ENCODE assay signal across 9 mouse cellular contexts in genomic region chr8:71668220-71668975, GRCm38 (mm10). TPM values are rescaled to one million over a fixed set of nuclear protein-coding genes. Genes with fewer than 3 reads are reported as not detected.
A peak's percentile ranks its signal among the peaks of the same experiment; 100 is the strongest.
DNase-seq lines count a peak whose midpoint lies in the region; ATAC-seq and TF ChIP-seq lines count a peak whose summit lies in the region.
"Had no signal": no experiment of that assay in that cellular context is flagged by ENCODE, and none has a peak within 500 bp of the region (broad histone marks: within the 10 kb centered on the region; RNA-seq: fewer than 3 reads in every experiment).

No protein-coding gene starts in this region.

- peak overlapping the region; percentile 46 for H3K9ac ChIP-seq in forebrain, embryonic 16.5 days (replicated peaks; ENCODE audit: low read depth, low read length)
- H3K9ac ChIP-seq in intestine, postnatal 0 days (ENCODE audit: low read depth, low read length) = no peak overlapping the region
- 0 out of 2 replicates have a peak overlapping the region, but pooled peaks have one; percentile 0 for H3K9ac ChIP-seq in midbrain, embryonic 12.5 days (replicated peaks)

- intact Hi-C loops in left cerebral cortex, postnatal 4 days (cut with DNase I) = loop anchor here (10.0 kb wide), 1 partner anchor 104 kb away; the partner anchor contains the start of genes Nxnl1 and Slc27a1

- H3K4me3 ChIP-seq in forebrain, embryonic 16.5 days (replicated peaks; ENCODE audit: low read length) = 0 out of 2 replicates have a peak overlapping the region, but pooled peaks have one; percentile 2
- no peak overlapping the region for H3K4me3 ChIP-seq in intestine, postnatal 0 days (ENCODE audit: low read depth, low read length)
- H3K4me3 ChIP-seq in midbrain, embryonic 12.5 days = peak overlapping the region; percentile 13; the same call in 1 of the 2 replicates
- H3K4me3 ChIP-seq: erythroblast, embryonic 14.5 days had no signal

- no peaks in the 10 kb centered on the region for H3K9me3 ChIP-seq in forebrain, embryonic 16.5 days (ENCODE audit: control insufficient read depth, low read length)
- no peaks in the 10 kb centered on the region for H3K9me3 ChIP-seq in intestine, postnatal 0 days (ENCODE audit: control insufficient read depth)
- H3K9me3 ChIP-seq in midbrain, embryonic 12.5 days = no peaks in the 10 kb centered on the region

- no peak overlapping the region for H3K27ac ChIP-seq in forebrain, embryonic 16.5 days (ENCODE audit: low read length)
- no peak overlapping the region for H3K27ac ChIP-seq in intestine, postnatal 0 days (ENCODE audit: low read depth, low read length)
- H3K27ac ChIP-seq in midbrain, embryonic 12.5 days (replicated peaks) = peak overlapping the region; percentile 0; the same call in 1 of the 2 replicates

- peak; percentile 27 to 56 for DNase-seq in left cerebral cortex, adult 18-20 months (ENCODE audit: low spot score in 2 of 2)
- no peak for DNase-seq in left cerebral cortex, postnatal 4 days
- peak; percentile 41 for DNase-seq in Muller cell, postnatal 12 days (ENCODE audit: inconsistent ontology term)
- DNase-seq in urinary bladder, adult 2 months (ENCODE audit: low spot score) = no peak
- no peak for DNase-seq in layer of hippocampus, postnatal 36 days

- no peak for ATAC-seq in forebrain, embryonic 16.5 days
- ATAC-seq in intestine, postnatal 0 days = no peak
- no peak for ATAC-seq in midbrain, embryonic 12.5 days (ENCODE audit: low FRiP score, low read depth)

- H3K4me2 ChIP-seq in forebrain, embryonic 16.5 days (ENCODE audit: low read length) = peak overlapping the region; percentile 29
- peak overlapping the region; percentile 37; the same call in 1 of the 2 replicates for H3K4me2 ChIP-seq in intestine, postnatal 0 days (replicated peaks; ENCODE audit: low read depth)
- H3K4me2 ChIP-seq in midbrain, embryonic 12.5 days (replicated peaks) = peak overlapping the region; percentile 32

- H3K27me3 ChIP-seq in forebrain, embryonic 16.5 days (replicated peaks; ENCODE audit: control insufficient read depth, insufficient read depth, low read length) = no peaks in the 10 kb centered on the region
- peaks cover 31% of the 10 kb centered on the region for H3K27me3 ChIP-seq in intestine, postnatal 0 days (replicated peaks; ENCODE audit: control insufficient read depth, insufficient read depth, low read length)
- H3K27me3 ChIP-seq in midbrain, embryonic 12.5 days = peaks cover 66% of the 10 kb centered on the region

- no peak for TF ChIP-seq CTCF in intestine, postnatal 0 days (IDR thresholded peaks at IDR 0.05; ENCODE audit: low read depth)

- 6% methylated on average over 21 of the region's 21 CpGs for WGBS in forebrain, embryonic 16.5 days
- WGBS in intestine, postnatal 0 days = 2% methylated on average over 21 of the region's 21 CpGs
- 5% methylated on average over 21 of the region's 21 CpGs for WGBS in midbrain, embryonic 12.5 days

- H3K36me3 ChIP-seq in forebrain, embryonic 16.5 days (ENCODE audit: control insufficient read depth, insufficient read depth) = peaks cover under 1% of the 10 kb centered on the region; the same call in 1 of the 2 replicates
- H3K36me3 ChIP-seq in intestine, postnatal 0 days (ENCODE audit: control insufficient read depth, insufficient read depth) = no peaks in the 10 kb centered on the region
- H3K36me3 ChIP-seq in midbrain, embryonic 12.5 days = no peaks in the 10 kb centered on the region

- peaks cover 49% of the 10 kb centered on the region for H3K4me1 ChIP-seq in forebrain, embryonic 16.5 days (replicated peaks; ENCODE audit: control insufficient read depth, insufficient read depth, low read length)
- H3K4me1 ChIP-seq in intestine, postnatal 0 days (replicated peaks; ENCODE audit: control insufficient read depth, insufficient read depth, low read length) = 0 out of 2 replicates have a peak, but pooled peaks cover 6% of the 10 kb centered on the region
- peaks cover 45% of the 10 kb centered on the region for H3K4me1 ChIP-seq in midbrain, embryonic 12.5 days

RNA-seq across cellular contexts. Expression of gene Unc13a, which starts 3.2 kb away (rescaled TPM):
- total RNA-seq in left cerebral cortex, adult 18-20 months (2021) = 100 to 1,000 TPM; 267 to 296 TPM
- total RNA-seq in left cerebral cortex, postnatal 4 days (2021) = 100 to 1,000 TPM; 204 to 221 TPM
- 23.1 and 33.6 TPM in 2 replicates for polyA plus RNA-seq in forebrain, embryonic 16.5 days (2015; fragmentation: Nextera tagmentation; extraction: Ambion mirVana)
- 0.60 and 0.72 TPM in 2 replicates for polyA plus RNA-seq in intestine, postnatal 0 days (2015; fragmentation: Nextera tagmentation; extraction: Ambion mirVana)
- 12.8 and 16.9 TPM in 2 replicates for polyA plus RNA-seq in midbrain, embryonic 12.5 days (2016; fragmentation: Nextera tagmentation; extraction: Ambion mirVana)
- polyA plus RNA-seq in urinary bladder, adult 2 months (2012; rRNA removed) = 0.44 and 0.47 TPM in 2 replicates
- total RNA-seq in layer of hippocampus, postnatal 36 days (2021) = 100 to 1,000 TPM; 268 to 288 TPM

RNA-seq across cellular contexts. Expression of gene Jak3, which starts 7.7 kb away (rescaled TPM):
- 1 to 10 TPM; 4.8 to 5.0 TPM for total RNA-seq in left cerebral cortex, adult 18-20 months (2021)
- total RNA-seq in left cerebral cortex, postnatal 4 days (2021) = 1 to 10 TPM; 4.5 to 5.5 TPM
- polyA plus RNA-seq in forebrain, embryonic 16.5 days (2015; fragmentation: Nextera tagmentation; extraction: Ambion mirVana) = 3.4 and 4.1 TPM in 2 replicates
- 5.7 and 6.8 TPM in 2 replicates for polyA plus RNA-seq in intestine, postnatal 0 days (2015; fragmentation: Nextera tagmentation; extraction: Ambion mirVana)
- 3.3 and 3.4 TPM in 2 replicates for polyA plus RNA-seq in midbrain, embryonic 12.5 days (2016; fragmentation: Nextera tagmentation; extraction: Ambion mirVana)
- polyA plus RNA-seq in urinary bladder, adult 2 months (2012; rRNA removed) = 14.9 and 17.1 TPM in 2 replicates
- 1 to 10 TPM; 5.2 TPM for total RNA-seq in layer of hippocampus, postnatal 36 days (2021)

RNA-seq across cellular contexts. Expression of gene Insl3, which starts 20.6 kb away (rescaled TPM):
- total RNA-seq in left cerebral cortex, adult 18-20 months (2021) = under 1 TPM in 1 of 2 experiments, not detected in 1; 0.63 TPM
- total RNA-seq in left cerebral cortex, postnatal 4 days (2021) = 1 to 10 TPM in 1 of 2 experiments, under 1 TPM in 1; 0.70 to 1.6 TPM
- not detected in 2 replicates for polyA plus RNA-seq in forebrain, embryonic 16.5 days (2015; fragmentation: Nextera tagmentation; extraction: Ambion mirVana)
- polyA plus RNA-seq in intestine, postnatal 0 days (2015; fragmentation: Nextera tagmentation; extraction: Ambion mirVana) = 2.5 and 3.0 TPM in 2 replicates
- not detected in 2 replicates for polyA plus RNA-seq in midbrain, embryonic 12.5 days (2016; fragmentation: Nextera tagmentation; extraction: Ambion mirVana)
- polyA plus RNA-seq in urinary bladder, adult 2 months (2012; rRNA removed) = 7.7 and 11.7 TPM in 2 replicates
- total RNA-seq in layer of hippocampus, postnatal 36 days (2021) = 1 to 10 TPM in 1 of 2 experiments, not detected in 1; 3.6 TPM

RNA-seq across cellular contexts. Expression of gene B3gnt3, which starts 33.2 kb away (rescaled TPM):
- 1 to 10 TPM in 1 of 2 experiments, under 1 TPM in 1; 0.82 to 1.1 TPM for total RNA-seq in left cerebral cortex, adult 18-20 months (2021)
- total RNA-seq in left cerebral cortex, postnatal 4 days (2021) = under 1 TPM; 0.22 to 0.36 TPM
- 0.58 and 0.68 TPM in 2 replicates for polyA plus RNA-seq in forebrain, embryonic 16.5 days (2015; fragmentation: Nextera tagmentation; extraction: Ambion mirVana)
- 30.5 and 33.5 TPM in 2 replicates for polyA plus RNA-seq in intestine, postnatal 0 days (2015; fragmentation: Nextera tagmentation; extraction: Ambion mirVana)
- 0.55 and 0.66 TPM in 2 replicates for polyA plus RNA-seq in midbrain, embryonic 12.5 days (2016; fragmentation: Nextera tagmentation; extraction: Ambion mirVana)
- 4.8 and 7.4 TPM in 2 replicates for polyA plus RNA-seq in urinary bladder, adult 2 months (2012; rRNA removed)
- under 1 TPM; 0.40 to 0.91 TPM for total RNA-seq in layer of hippocampus, postnatal 36 days (2021)

RNA-seq across cellular contexts. Expression of gene Fcho1, which starts 57.1 kb away (rescaled TPM):
- 100 to 1,000 TPM; 155 to 167 TPM for total RNA-seq in left cerebral cortex, adult 18-20 months (2021)
- 100 to 1,000 TPM; 153 to 162 TPM for total RNA-seq in left cerebral cortex, postnatal 4 days (2021)
- polyA plus RNA-seq in forebrain, embryonic 16.5 days (2015; fragmentation: Nextera tagmentation; extraction: Ambion mirVana) = 72.4 and 100 TPM in 2 replicates
- 2.2 and 2.5 TPM in 2 replicates for polyA plus RNA-seq in intestine, postnatal 0 days (2015; fragmentation: Nextera tagmentation; extraction: Ambion mirVana)
- polyA plus RNA-seq in midbrain, embryonic 12.5 days (2016; fragmentation: Nextera tagmentation; extraction: Ambion mirVana) = 39.2 and 43.7 TPM in 2 replicates
- 4.5 and 5.3 TPM in 2 replicates for polyA plus RNA-seq in urinary bladder, adult 2 months (2012; rRNA removed)
- 100 to 1,000 TPM; 103 to 114 TPM for total RNA-seq in layer of hippocampus, postnatal 36 days (2021)

Comparison
In these comparisons a context has a peak if more than half of its experiments do, and no peak if none do; other contexts are left out.
1. DNase-seq: peak in left cerebral cortex, adult 18-20 months (2 of 2) and Muller cell, postnatal 12 days (single experiment); none in left cerebral cortex, postnatal 4 days (single experiment), urinary bladder, adult 2 months (single experiment) and layer of hippocampus, postnatal 36 days (0 of 2).
2. Peak in every context shown above with its lines, with median percentiles within 50 percentile points of each other: H3K4me2 ChIP-seq.